Mouse (Mus musculus) CD8-positive naive resting alpha-beta T cell, adult 2 months (primary cell): ENCODE results near the gene Tmem87b.

ENCODE experiments used
- DNase-seq, 2 experiments: peaks; one replicate each; pipeline ENCODE4 v3.0.0; 2022; ENCODE audit warnings: low read depth in 2 of 2, low spot score in 2 of 2

The Tmem87b gene

GRCm38 (mm10) chr2:128818956-128819643 is 1.2 kb downstream of the Tmem87b start:
- DNase-seq = no peak

DNA sequence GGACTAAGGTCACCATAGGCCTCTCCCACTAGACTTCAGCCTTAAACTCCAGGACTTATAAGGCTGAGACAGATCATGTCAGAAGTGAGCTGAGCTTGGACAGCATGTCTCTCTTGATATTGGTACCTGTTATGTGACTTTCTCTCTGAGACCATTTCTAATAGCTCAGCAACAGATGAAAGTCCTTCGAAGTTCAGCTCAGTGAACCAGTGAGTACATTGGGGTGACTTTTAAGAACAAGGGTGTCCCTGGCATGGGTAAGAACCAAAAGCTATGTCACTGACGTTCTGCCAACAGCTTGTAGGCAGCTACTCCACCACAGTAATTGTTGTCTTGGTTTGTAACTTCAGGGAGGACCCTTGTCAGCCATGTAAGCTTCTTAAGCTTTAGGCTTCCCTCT is 2.7 kb downstream of the Tmem87b start:
- DNase-seq = no peak

DNA sequence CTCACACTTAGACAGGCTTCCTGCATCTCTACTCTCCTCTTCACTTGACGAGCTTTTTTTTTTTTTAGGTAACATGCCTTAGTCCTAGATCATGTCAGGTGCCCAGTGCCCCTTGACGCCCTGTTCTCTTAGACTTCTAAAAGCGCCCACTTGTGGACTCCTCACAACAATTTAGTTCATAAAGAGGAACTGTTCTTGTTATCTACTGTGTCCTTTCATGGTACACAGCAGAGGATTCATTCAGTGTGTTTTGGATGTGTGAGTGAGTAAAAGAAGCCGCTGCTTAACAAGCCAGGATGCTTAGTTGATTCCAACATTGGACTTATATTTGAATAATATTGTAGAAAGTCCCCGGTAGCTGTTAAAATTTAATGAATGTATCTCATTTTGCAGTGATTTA is 6.0 kb downstream of the Tmem87b start:
- DNase-seq = no peak

DNA sequence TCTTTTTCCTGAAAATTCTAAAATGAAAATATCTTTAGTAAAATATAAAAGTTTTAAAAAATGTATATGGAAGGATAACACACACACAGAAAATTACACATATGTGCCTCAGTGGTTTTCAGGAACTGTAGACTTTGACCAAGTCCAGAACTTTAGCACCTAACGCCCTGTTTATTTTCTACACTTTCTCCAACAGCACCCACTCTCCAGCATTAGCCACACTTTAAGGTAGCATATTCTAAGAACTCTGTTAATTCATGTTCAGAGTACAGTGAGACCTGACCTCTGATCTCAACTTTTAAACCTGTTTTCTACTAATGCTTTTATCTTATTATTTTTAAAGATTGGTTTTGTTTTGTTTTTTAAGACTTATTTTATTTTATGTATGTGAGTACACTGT is 9.9 kb downstream of the Tmem87b start:
- DNase-seq = no peak

- no peak for DNase-seq
Observed at GRCm38 (mm10) chr2:128832611-128833010, 14.7 kb downstream of the Tmem87b start.

- DNase-seq = no peak
Observed at GRCm38 (mm10) chr2:128833035-128833434, 15.1 kb downstream of the Tmem87b start.

- no peak for DNase-seq
Observed at GRCm38 (mm10) chr2:128833435-128833834, 15.5 kb downstream of the Tmem87b start.

DNA sequence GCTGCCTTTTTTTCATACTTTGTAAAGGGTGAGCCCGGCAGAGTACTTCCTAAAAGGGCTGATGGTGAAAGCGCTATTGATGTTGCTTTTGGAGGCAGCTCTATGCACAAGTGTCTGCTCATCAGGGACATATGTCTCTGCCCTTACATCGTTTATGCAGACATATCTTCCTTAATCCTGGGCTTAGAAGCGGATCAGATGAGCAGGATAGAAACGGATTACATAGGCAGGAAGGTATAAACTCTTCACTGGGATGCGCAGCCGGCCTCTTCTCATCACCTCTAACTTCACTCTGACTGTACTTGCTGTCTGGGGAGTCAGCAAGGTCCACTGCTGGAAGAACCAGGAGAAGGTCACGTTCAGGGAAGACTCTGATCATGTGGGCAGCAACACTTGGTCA is 19.6 kb downstream of the Tmem87b start:
- no peak for DNase-seq

GRCm38 (mm10) chr2:128838611-128839010 is 20.7 kb downstream of the Tmem87b start:
- no peak for DNase-seq

DNA sequence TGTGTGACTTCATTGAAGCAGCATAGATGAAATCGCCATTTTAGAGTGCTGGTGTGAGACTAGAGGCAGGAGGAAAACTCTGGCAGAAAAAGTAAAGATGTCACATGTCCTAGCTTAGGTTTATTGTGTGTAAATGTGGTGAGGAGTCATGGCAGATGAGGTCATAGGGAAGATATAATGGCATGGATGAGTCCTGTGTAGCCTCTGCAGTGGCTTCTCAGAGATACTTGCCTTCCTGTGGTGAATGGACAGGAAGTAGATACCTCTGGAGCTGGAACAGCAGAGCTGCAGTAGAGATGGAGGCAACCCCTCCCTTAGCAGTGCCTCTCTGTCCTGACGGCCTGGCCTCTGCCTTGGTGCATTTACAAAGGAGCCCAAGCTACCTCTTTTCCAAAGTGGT is 21.6 kb downstream of the Tmem87b start:
- no peak for DNase-seq

DNA sequence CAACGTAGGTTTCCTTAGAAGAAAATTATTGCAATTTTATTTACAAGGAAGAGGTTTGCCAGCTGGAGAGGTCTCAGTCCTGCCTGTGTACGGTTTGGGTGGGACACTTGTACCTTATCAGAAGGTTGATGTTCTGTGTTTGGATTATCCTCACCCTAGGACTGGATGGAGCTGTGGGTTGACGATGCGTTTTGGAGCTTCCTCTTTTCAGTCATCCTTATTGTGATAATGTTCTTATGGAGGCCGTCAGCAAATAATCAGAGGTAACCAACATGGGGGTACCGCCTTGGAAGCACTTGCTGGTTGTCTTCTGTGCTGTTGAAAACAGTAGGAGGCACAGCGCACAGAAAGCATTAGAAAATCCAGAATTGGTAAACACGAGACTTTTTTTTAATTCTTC is 24.5 kb downstream of the Tmem87b start:
- DNase-seq = no peak

- no peak for DNase-seq
Observed at GRCm38 (mm10) chr2:128850036-128850435, 32.1 kb downstream of the Tmem87b start.

DNA sequence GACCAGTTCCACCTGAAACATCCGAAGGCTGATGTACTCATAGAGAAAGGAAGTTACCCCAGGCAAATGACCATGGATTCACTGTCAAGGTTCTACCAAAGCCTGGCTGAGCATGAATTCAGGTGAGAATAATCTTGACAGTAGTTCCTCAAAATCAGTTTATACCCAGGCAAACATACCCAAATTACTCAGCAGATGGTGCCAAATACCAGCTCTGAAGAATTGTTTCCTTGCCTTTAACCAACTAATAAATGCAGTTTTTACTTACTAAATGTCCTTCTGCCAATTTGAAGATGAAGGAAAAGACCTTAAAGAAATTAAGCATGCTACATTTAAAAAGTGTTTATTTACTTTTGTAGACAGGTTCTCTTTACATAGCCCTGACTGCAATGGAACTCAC is 38.8 kb downstream of the Tmem87b start:
- DNase-seq = no peak

DNA sequence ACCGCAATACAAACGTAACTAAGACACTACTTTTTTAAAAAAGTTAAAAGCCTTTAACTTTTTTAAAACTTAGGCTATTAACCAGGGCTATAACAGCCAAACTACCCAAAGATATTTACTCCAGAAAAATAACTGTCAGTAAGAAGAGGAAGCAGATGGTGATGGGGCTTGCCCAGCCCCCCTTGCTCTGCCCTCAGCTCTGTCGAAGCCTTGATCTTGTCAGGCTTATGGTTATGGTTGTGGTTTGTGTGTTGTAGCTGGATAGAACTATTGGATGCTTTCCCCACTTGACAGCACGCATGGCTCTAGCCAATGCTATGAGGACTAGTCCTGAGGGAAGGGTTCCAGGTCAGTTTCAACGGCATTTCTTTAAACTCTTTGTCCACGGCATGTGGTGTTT is 41.0 kb downstream of the Tmem87b start:
- DNase-seq = no peak

GRCm38 (mm10) chr2:128859861-128860260 is 41.9 kb downstream of the Tmem87b start:
- no peak for DNase-seq

- DNase-seq = no peak
Observed at GRCm38 (mm10) chr2:128862636-128863035, 44.7 kb downstream of the Tmem87b start, which contains the start of gene Fbln7. Gene Fbln7 (plus strand): TSS chr2:128862981.

GRCm38 (mm10) chr2:128863777-128864331 is 45.9 kb downstream of the Tmem87b start:
- DNase-seq = no peak

DNA sequence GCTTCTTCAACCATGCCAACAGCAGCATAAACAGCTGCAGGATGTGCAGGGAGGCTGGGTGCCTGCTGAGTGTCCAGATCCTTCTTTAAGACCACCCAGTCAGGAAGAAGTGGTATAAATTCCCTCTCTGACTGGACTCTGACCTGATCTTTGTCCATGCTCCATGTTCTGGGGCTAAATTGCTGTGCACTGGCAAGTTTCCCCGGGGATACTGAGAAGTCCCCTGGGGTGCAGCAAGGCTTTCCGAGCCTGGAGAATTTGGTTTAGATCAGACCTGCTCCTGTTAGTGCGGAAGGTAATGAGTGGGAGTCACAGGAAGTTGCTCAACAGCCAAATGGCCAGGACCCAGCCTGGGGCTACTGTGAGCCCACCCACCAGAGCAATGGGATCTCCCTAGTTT is 47.1 kb downstream of the Tmem87b start:
- DNase-seq = no peak

GRCm38 (mm10) chr2:128871656-128872055 is 53.7 kb downstream of the Tmem87b start:
- DNase-seq = no peak

DNA sequence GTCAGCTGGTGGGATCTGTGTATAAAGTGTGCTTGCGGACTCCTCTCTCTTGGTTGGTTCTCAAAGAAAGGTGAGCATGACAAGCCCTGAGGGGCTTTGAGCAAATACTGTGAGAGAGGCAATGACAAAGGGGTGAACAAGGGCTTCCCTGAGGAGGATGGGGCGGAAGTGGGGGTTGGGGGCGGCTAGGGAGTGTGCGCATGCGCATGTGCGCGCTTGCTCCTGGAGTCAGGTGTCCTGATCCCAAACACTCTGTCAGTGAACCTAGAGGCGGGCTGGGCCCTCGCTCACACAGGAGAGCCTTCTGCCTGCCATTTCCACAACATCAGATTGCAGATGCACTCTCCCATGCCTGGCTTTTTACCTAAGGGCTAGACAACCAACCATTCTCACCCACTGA is 54.3 kb downstream of the Tmem87b start:
- no peak for DNase-seq

DNA sequence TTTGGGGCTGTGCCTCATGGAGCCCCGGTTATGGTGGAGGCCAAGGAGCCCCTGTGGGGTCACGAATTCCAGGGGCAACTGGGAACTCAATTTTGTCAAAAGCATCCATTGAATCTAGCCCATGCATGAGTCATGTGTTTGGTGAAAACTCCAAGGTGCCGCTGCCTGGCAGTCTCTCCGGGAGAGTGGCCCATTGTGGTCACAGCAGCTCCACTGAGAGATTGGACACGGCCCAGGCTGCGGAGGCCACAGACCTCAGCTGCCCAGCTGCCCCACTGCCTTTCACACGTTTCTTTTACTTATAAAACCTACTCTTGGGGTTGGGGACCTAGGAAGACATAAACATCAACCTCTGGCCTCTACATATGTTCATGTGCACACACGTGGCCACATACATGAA is 57.6 kb downstream of the Tmem87b start:
- DNase-seq = no peak

GRCm38 (mm10) chr2:128881236-128881635 is 63.3 kb downstream of the Tmem87b start:
- peak in 1 of 2 experiments; percentile 16 for DNase-seq

GRCm38 (mm10) chr2:128885225-128885811 is 67.4 kb downstream of the Tmem87b start:
- no peak for DNase-seq
